ENCODE assay signal across 24 mouse cellular contexts in the genomic region with DNA sequence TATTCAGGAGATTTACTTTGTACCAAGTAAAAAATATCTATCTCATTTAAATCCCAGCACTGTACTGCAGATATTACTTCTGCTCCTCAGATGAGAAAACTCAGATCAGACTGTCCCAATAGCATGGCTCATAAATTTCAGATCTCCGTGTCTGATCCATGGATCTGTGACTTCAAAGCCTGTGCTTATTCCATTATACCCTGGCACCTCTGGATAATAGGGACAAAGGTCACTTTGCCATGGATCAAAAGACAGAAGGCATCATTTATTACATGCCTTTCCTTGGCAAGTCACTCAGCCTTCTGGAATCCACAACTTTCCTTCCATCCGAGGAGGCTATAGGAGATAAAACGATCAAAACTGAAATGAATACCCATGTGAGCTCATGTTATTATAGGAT.
"Had no signal": no experiment of that assay in that cellular context is flagged by ENCODE, and none has a peak within 500 bp of the region (broad histone marks: within the 10 kb centered on the region; RNA-seq: fewer than 3 reads in every experiment).

No protein-coding gene starts in this region.

- H3K27me3 ChIP-seq: heart, embryonic 12.5 days; hindbrain, embryonic 12.5 days; intestine, embryonic 15.5 days; limb, embryonic 12.5 days; liver, embryonic 13.5 days; liver, embryonic 15.5 days had no signal

- ATAC-seq: hindbrain, embryonic 16.5 days; inflammation-experienced regulatory T-cells, adult 6 months; intestine, embryonic 15.5 days; intestine, postnatal 0 days; liver, postnatal 0 days had no signal

- H3K9me3 ChIP-seq: heart, embryonic 10.5 days; heart, embryonic 12.5 days; hindbrain, embryonic 10.5 days; hindbrain, embryonic 12.5 days; intestine, embryonic 15.5 days; limb, embryonic 10.5 days; limb, embryonic 12.5 days; liver, embryonic 13.5 days; liver, embryonic 15.5 days had no signal

- H3K4me1 ChIP-seq: hindbrain, embryonic 10.5 days; hindbrain, embryonic 12.5 days; intestine, embryonic 15.5 days; liver, embryonic 13.5 days; liver, embryonic 15.5 days had no signal

- H3K27ac ChIP-seq: gastrocnemius, adult 2 months; heart, embryonic 10.5 days; hindbrain, embryonic 10.5 days; hindbrain, embryonic 12.5 days; hindbrain, embryonic 14.5 days; intestine, embryonic 15.5 days; layer of hippocampus, adult 2 months; left cerebral cortex, adult 2 months; limb, embryonic 10.5 days; limb, embryonic 12.5 days; liver, embryonic 13.5 days; liver, embryonic 15.5 days had no signal

- DNase-seq: gastrocnemius, adult 2 months; gastrocnemius, postnatal 10 days; gastrocnemius, postnatal 25 days; heart, adult 18-20 months; heart, postnatal 10 days; heart, postnatal 4 days; liver; liver, embryonic 13.5 days; liver, postnatal 0 days had no signal

- H3K4me2 ChIP-seq: heart, embryonic 12.5 days; hindbrain, embryonic 12.5 days; hindbrain, embryonic 14.5 days; intestine, embryonic 15.5 days; limb, embryonic 12.5 days; liver, embryonic 11.5 days; liver, embryonic 13.5 days; liver, embryonic 15.5 days had no signal

- H3K36me3 ChIP-seq: heart, embryonic 10.5 days; heart, embryonic 12.5 days; hindbrain, embryonic 10.5 days; hindbrain, embryonic 12.5 days; intestine, embryonic 15.5 days; limb, embryonic 10.5 days; limb, embryonic 12.5 days; liver, embryonic 13.5 days; liver, embryonic 15.5 days had no signal

- H3K9ac ChIP-seq: heart, embryonic 12.5 days; hindbrain, embryonic 12.5 days; hindbrain, embryonic 14.5 days; intestine, embryonic 15.5 days; limb, embryonic 12.5 days; liver, embryonic 13.5 days; liver, embryonic 15.5 days; liver, postnatal 0 days had no signal

- H3K4me3 ChIP-seq: gastrocnemius, adult 2 months; heart, embryonic 10.5 days; heart, embryonic 12.5 days; hindbrain, embryonic 10.5 days; hindbrain, embryonic 12.5 days; intestine, embryonic 15.5 days; layer of hippocampus, adult 2 months; left cerebral cortex, adult 2 months; limb, embryonic 10.5 days; limb, embryonic 12.5 days; liver, embryonic 13.5 days; liver, embryonic 15.5 days had no signal
